Mouse (Mus musculus) testis, postnatal 14 days (tissue): ENCODE results near the gene Nr6a1.

ENCODE experiments used
- DNase-seq: peaks from one replicate; pipeline ENCODE4 v3.0.0; 2021; ENCODE audit warnings: low spot score

Gene Nr6a1

DNA sequence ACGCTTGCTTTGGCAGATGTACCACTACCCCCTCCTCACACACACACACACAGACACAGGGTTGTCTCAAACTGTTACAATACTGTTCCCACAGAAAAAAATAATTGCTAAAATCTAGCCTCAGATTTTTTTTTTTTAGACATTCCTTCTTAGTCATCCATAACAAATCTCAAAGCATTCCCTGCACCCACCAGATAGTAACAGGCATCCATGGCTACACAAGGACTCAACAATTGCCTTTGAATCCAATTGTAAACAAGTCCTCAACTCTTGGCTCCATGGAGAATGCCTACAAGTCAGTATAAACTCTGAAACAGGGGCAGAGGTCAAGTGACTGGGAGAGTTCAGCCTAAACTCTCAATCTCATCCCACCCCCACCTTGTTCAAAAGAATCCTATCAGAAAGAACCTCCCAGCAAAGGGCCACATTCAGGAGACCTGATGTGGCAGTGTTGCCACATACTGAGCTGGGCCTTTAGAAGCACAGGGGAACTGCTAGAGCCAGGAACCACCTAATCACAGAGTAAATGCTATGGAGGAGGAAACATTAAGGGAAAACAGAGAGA lies 52.9 kb downstream of the Nr6a1 start:
- DNase-seq = no peak

DNA sequence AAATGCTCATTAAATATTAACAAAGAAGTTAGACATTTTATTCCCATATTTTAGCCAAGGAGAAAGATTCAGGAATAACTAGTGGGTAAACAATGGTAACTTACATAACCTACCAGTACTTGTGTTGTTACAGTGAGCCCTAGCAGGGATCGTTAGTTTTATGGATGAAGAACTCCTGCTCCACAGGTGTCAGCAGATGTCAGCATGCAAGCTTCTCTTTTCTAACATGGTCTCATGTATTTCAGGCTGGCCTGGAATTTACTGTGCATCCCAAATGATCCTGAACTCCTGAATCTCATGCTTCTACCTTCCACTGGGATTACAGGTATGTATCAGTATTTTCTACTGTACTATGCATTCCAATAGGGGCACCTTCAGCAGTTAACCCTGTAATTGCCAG lies 54.8 kb downstream of the Nr6a1 start:
- DNase-seq = no peak

DNA sequence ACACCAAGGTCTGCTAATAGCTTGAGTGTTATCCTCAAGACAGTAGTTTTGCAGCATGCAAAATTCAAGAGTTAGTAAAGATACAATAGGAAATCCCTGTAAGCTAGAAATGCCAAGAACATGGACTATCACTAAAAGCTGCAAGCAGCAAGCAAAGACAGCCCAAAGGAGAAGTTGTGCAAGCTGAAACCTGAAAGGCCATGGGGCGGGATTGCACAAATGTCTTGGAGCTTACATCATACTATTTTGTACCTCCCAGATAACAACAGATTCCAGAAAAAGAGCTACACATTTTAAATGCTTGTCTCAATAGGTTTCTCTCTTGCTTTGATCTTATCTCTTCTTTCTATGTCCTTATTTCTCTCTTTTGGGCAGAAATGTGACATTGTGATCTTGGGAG lies 60.8 kb downstream of the Nr6a1 start:
- no peak for DNase-seq

DNA sequence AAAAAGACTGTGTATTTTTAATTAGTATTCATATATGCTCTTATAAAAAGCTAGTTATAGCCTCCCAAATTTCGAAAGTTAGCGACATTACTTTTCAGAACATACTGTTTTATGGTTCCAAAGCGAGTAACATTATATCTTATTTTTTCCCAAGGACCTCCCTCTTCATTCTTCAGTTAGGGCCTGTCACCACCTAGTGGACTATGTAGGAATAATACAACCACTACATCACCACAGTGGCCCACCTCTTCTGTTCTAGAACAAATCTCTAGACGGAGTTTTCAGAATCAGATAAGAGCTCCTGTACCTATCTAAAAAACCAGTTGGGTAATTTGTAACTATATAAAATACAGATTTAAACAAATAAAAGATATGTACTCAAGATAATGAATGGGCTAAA lies 63.5 kb downstream of the Nr6a1 start:
- no peak for DNase-seq

DNA sequence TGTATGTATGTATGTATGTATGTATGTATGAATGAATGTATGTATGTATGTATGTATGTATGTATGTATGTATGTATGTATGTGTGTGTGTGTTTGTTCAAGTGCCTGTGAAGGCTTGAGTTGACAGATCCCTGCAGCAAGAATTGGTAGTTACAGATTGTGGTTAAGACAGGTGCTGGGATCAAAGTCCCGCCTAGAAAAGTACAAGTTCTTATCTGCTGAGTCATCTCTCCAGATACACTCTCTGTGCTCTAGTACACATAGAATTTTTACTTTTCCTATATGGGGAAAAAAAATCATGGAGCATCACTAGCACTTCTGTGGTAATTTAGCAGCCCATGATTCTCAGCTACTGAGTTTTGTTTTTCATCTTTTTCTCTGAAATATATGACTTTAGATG lies 75.7 kb downstream of the Nr6a1 start:
- no peak for DNase-seq

DNA sequence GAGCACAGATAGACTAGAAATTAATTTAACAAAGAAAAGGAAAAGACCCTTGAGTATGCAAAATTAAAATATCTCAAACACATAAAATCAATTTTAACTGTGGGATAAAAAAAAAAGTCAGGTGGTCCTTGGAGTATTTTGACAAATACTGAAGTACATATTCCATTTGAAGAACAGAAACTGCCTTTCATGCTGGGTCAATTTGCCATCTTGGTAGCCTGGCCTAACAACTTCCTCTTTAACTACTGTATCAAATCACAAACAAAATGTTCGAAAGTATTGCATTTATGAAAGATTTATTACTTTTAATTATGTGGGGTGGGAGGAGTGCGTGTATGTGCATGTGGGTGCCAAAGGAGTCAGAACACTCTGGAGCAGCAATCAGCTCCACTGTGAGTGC lies 81.2 kb downstream of the Nr6a1 start:
- no peak for DNase-seq

DNA sequence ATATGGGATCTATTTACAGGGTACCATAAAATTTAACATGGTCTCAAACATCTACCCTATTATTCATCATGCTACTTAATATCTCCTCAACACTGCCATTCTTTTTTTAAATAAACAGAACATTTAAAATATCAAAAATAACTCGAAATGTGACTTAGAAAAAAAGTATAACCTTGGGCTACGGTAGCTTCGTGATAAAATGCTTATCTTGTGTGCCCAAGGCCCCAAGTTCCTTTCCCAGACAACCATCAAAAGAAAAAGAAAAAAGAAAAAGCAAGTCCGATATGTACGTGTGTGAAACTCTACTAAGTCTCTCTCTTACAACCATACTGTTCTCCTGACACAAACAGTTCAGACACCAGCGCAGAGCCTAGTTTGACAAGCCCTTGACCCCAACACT lies 92.0 kb downstream of the Nr6a1 start:
- no peak for DNase-seq

DNA sequence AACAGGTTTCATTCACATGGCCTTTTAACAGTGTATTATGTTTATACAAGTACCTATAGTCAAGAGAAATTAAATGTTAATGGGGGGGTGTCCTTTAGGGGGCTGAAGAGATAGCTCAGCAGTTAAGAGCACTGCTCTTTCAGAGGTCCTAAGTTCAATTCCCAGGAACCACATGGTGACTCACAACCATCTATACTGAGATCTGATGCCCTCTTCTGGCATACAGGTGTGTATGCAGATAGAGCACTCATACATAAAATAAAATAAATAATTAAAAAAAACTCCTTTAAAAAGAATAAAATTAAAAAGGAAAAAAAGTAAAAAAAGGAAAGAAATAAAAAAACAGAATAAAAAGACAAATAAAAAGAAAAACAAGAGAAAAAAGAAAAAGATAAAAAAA lies 95.5 kb downstream of the Nr6a1 start:
- no peak for DNase-seq

DNA sequence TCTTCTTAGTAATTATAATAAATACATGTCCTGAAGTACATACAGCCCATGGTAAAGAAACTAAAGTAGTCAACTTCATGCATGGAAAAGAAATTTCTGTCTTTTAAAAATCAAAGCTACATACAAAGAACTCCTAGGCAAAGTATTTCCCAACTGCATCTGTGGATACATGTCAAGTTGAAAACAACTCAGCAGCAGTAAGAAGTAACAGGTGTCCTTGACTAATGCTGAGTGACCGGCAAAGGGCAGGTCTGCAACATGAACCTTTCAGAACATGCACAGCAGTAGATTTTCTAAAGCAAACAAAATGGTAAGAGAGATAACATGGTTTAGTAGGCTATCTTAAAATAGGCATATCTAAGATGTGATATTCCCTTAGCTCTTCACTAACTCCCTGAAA lies 98.0 kb downstream of the Nr6a1 start:
- no peak for DNase-seq

DNA sequence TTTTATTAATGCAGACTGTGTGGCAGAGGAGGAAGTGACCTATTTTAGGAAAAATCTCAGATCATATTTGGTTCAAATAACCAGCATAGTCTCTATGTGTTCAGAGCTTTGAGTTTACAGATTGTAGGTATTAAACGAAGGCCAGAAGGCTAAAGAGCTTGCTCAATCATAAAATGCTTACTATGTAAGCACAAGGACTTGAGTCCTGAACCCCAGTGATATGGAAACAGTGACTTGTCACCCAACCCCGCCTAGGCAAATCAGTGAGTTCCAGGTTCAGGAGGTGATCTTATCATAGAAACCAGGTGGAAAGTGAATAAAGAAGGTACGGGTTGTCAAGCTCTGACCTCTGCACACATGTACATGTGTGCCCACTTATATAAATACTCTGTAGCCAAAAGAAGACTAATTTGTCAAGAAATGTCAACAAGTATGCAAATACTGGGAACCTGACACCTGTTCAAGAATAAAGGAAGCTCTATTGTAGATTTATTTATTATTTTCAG lies 99.6 kb downstream of the Nr6a1 start:
- no peak for DNase-seq

DNA sequence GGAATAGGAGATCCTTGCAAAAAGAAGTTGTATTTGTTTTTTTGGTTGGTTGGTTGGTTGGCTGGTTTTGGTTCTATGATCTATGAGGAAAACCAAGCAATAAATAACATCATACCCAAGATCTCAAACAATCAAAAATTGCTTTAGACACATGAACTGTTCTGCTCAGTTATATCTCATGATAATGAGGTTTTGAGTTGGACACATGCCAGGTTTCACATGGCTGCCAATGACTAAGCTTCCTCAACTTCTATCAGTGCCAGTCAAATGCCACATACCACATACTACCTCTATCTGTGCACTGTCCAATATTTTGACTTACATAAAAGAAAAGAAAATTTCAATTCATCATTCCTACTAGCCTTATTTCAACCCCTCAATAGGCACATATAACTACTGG lies 101.3 kb downstream of the Nr6a1 start:
- no peak for DNase-seq

DNA sequence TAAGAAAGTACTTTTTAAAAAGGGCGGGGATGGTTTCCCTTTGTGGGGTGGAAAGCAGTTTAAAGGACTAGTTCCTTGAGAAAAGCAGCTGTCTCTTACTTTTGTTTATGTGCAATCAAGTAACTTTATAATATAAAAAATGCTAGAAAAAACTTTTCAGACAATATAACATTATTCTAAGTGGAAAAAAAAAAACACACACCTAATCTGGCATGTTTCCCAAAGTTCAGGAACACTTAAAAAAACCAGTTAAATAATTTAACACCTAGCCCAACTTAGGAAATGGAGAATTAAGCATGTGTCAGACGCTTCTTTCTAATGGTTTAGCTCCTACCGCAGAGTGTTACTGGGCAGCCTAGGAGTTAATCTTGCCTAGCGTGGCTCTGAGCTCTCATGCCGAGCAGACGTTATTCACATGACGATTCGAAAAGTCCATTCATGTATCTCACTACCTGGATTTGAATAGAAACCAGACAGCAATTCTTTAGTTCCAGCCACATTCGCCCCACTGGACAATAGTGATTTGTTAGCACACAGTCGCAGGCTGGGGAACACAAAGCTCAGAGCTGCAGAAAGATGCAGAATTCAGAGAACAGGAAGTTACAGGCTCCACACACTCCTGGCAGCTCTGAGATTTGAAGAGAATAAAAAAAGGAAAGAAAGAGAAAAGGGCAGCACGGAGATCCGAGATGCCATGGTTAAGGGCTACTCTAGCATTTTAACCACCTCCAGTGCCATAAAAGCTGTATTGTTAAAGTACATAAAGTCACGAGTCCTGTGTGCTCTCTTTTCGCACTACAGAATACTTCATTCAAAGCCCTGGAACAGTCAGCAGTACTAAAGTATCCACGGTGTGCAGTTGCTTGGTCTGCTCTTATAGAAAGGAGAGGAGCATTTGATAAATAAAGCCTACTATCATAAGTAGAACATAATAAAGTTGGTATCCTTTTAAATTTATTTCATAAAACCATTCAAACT lies 102.4 kb downstream of the Nr6a1 start:
- no peak for DNase-seq

DNA sequence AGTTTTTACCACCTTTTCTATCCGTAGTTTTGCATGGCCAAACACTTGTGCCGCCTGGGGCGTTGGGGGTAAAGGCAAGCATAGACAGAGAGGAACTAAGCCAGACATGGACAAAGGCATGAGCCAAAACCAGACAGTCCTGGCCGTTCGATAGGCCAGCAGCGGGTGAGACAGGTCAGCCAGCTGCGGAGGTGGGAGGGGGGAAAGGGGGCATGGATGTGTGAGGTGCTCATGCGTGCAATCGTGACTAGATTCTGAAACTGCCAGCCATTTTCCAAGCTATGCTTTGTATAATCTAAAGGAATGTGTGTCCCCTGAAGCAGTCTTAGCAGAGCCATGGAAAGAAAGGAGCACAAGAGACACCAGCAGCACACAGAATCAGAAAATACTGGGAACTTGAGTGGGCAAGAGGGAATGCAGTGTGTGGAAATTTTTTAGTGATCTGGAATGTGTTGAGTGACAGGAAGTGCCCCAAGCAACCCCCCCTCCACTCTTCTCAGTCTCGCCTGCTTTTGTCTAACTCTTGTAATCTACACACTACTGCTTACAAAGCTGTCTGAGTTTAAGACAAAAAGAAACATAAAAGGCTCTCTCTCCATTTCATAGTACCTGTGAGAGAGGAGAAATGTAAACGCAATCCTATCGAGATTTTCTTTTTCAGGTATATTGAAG lies 103.4 kb downstream of the Nr6a1 start:
- peak; percentile 14 for DNase-seq

DNA sequence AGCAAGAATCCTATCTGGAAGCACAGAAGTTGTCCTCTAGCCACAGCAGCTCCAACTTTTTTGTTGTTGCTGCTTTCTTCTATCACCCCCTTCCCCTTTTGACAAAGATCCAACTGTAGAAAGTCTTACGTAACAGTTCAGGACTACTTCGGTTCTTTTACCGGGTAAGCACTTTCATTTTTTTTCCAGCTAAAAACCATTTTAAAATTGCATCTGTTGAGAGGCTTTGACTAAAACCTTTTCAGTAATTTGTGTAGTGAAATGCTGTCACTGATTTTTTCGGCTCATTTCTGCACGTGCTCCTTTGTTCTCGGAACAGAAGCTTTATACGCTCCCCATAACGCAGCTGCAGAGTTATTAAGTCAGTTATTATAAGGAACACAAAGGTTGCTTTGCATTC lies 104.1 kb downstream of the Nr6a1 start:
- DNase-seq = no peak

DNA sequence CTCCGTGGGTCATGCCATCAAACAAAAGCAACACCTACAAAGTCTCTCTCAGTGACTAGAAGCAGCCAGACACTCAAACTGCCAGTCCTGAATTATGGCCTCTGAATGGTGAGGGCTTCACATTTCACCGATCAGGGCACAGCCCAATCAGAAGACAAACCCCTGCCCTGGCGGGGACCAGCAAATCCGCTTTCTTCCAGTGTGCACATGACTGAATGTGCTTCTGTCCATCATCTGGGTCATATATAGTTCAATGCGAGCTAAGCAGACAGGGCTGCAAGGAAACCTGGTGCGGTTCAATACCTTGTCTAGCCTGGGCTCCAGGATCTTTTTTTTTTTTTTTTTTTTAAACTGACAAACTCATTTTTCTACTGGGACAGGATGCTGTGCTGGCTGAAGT lies 104.5 kb downstream of the Nr6a1 start:
- no peak for DNase-seq

DNA sequence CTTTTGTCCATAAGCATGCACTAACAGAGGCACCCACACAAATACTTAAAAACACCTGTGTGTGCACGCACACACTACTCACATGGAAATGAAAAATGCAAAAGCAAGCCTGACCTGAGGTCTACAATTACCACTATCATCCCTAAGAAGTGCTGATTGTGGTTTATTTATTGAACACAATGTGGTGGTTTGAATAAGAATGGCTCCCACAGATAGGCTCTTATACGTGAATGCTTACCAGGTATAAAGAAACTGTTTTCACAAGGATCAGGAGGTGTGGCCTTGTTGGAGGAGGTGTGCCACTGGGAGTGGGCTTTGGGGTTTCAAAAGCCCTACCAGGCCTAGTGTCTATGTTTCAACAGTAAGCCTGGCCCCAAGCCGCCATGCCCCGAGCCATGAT lies 110.0 kb downstream of the Nr6a1 start:
- DNase-seq = no peak

DNA sequence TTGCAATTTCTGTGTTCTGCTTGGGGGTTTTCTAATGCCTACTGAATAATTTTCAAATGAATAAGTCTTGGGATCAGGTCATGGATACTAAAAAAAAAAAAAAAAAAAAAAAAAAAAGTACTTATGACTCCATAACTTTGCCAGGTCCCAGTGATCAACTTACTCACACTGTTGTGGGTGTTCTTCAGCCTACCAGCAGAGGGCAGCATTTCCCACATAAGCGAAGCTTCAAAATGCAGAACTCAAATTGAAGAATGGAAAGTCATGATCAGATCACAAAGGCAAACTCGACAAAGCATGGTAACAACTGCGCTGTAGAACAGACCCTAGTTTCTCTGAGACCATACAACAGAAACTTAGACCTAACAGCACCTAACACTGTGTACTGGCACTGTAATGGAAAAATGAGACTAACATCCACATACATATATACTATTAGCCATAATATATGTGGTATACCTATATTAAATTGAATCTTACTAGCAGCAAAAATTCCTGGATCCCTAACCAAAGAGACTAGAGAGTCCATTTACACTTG lies 130.3 kb downstream of the Nr6a1 start:
- peak; percentile 36 for DNase-seq

DNA sequence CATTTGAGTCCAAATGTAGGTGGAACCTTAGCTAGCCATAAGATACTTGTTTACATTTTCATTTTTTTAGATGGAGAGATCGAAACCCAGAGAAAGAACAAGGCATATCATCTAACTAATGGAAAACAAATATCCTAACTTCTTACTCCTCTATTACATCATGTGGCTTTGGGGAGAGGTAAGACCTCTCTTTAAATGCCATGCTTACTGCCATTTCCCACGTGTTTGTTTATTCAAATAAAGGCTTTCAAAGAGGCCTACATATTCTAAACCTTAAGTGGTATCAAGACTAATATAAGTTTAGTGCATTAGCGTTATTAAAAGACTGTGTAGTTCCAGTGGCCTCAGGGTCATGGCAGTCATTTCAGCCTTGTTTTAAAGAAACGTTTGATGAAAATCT lies 140.2 kb downstream of the Nr6a1 start:
- no peak for DNase-seq

DNA sequence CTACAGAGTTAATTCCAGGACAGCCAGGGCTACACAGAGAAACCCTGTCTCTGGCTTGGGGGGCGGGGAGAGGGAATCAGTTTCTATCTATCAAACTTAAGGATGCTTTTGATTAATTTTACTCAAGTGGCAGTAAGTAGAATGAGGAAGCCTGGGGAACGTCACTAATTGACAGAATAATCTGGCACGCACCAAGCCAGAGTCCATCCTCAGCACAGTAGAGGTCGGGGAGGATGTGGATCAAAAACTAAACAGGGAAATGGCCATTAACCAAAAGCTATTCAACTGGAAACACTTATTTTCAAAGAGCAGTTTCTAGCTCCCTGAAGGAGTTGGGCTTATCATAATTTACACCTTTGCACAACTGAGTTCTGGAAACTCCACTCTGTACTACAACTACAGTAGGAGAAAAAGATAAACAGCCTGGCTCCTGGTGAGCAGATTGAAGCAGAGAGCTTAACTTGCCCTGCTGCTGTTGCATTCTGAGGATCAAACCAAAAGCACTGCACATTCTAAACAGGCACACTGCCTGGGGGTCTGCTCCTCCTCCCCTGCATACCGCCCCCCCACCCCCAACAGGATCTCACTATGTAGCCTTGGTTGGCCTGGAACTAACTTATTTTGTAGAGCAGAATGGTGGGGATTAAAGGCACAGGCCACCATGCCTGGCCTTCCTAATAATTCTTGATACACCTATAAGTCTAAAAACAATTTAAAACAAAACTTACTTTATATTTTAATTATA lies 141.1 kb downstream of the Nr6a1 start:
- DNase-seq = no peak

DNA sequence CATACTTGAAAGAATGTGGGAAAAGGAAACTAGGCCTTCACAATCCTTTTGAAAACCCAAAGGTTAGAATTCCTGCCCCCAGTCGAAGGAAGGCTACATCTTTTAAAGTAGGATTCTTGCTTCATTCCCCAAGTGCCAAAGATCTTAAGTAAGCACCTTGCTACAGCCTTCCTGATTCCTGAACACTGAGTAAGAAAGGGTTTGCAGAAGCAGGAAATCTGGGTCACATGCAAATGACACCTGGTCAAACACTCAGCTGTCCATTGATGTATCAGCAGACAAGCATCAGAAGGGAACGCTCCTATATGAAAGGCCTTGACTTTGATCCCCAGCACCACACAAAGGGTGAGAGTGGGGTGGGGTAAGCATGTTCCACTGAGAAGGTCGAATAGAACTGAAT lies 142.4 kb downstream of the Nr6a1 start:
- DNase-seq = no peak

DNA sequence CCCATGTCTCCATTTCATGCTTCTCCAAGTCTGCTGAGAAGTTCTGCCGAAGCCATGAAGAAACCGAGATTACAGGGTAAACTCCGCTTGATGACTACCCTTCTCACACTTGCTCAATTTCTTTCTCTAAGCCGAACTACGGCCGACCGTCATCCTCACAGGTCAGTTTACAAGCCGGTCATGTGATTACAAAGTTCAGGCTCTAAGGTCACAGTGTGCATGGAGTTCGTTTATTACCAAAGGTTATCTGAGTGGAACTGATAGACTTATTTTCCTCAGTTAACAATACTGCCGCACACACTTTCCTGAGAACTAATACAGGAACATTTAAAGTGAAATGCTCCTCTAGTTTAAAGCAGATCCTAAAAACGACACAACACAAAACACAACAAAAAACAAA lies 143.1 kb downstream of the Nr6a1 start:
- DNase-seq = no peak

DNA sequence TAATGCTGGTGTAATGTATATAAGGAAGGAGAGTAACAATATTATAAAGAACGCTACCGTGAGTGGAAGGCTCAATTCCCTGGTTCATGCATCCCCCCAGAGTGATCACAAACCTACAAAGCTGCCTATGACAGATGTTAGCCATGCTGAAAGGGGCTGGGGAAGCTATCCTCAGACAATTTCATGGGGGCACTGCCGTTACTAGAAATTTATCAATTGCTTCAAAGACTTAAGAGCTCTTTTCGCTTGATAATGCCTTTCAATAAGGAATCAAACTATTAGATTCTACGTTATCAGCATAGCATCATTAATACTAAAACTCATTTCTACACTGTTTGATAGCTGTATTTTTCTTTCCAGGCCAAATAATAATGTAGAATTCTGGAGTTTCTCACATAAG lies 144.1 kb downstream of the Nr6a1 start:
- no peak for DNase-seq
